Mouse (Mus musculus): ENCODE results near the gene Lst1. TPM values are rescaled to one million over a fixed set of nuclear protein-coding genes. Genes with fewer than 3 reads are reported as not detected.
A peak's percentile ranks its signal among the peaks of the same experiment; 100 is the strongest.

The Lst1 gene
- polyA plus RNA-seq, 1 experiment, result 2.5 TPM

DNA sequence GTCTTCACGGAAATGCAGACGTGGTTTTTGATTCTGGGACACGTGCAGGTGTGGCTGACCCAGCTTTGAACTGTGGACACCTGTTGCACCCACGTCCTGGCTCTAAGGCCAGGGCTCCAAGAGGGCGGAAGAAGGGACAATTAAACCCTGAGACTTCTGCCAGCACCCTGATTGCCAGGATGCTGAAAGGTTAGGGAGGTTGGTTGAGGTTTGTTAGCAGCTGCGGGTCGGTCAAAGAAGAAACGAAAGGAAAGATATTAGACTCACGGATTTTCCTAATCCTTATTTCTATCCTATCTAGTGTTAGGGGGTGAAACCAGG lies 8.0 kb upstream of the Lst1 start:
- H3K27me3 ChIP-seq (ENCODE audit: control insufficient read depth, insufficient read depth, low read length, poor library complexity, severe bottlenecking), result no peaks in the 10 kb centered on the region
- TF ChIP-seq CTCF (IDR thresholded peaks at IDR 0.05; ENCODE audit: low read depth, low read length) (no peak), EP300 (IDR thresholded peaks at IDR 0.05; ENCODE audit: insufficient read depth, low read depth, low read length) (no peak), POLR2A (IDR thresholded peaks at IDR 0.05; ENCODE audit: insufficient read depth, low read length) (no peak)
- no peaks in the 10 kb centered on the region for H3K4me1 ChIP-seq (ENCODE audit: control insufficient read depth, insufficient read depth, low read length)
- H3K4me3 ChIP-seq (ENCODE audit: low read depth, low read length), result peak overlapping the region; percentile 70; the same call in 1 of the 2 replicates
- H3K9ac ChIP-seq (ENCODE audit: low read depth, poor library complexity, severe bottlenecking), result peak overlapping the region; percentile 22; the same call in 1 of the 2 replicates
- H3K27ac ChIP-seq (ENCODE audit: insufficient read depth, low read length), result no peak overlapping the region
- H3K36me3 ChIP-seq (ENCODE audit: control insufficient read depth, insufficient read depth, low read length, poor library complexity, severe bottlenecking), result no peaks in the 10 kb centered on the region
- H3K9me3 ChIP-seq (replicated peaks; ENCODE audit: control insufficient read depth, insufficient read depth, low read length, poor library complexity, severe bottlenecking), result no peaks in the 10 kb centered on the region

DNA sequence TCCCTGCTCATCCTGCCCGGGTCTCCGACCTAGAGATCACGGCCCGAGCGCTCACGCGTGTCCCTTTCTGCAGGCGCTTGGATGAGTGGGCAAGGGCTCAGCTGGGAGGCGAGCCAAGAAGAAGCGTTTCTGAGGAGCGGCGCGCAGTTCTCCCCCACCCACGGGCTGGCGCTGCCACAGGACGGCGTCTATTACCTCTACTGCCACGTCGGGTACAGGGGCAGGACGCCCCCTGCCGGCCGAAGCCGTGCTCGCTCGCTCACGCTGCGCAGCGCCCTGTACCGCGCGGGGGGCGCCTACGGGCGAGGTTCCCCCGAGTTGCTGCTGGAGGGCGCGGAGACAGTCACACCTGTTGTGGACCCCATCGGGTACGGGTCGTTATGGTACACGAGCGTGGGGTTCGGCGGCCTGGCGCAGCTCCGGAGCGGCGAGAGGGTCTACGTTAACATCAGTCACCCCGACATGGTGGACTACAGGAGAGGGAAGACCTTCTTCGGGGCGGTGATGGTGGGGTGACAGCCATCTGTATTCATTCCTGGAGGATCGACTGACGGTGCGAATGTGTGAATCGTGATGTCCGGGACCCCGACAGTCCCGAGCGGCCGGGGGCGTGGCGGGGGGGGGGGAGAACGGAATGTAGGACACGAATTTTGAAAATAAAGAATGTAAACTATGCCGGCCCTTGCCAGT lies 7.5 kb upstream of the Lst1 start:
- H3K9me3 ChIP-seq (replicated peaks; ENCODE audit: control insufficient read depth, insufficient read depth, low read length, poor library complexity, severe bottlenecking), result no peaks in the 10 kb centered on the region
- peak overlapping the region; percentile 22; the same call in 1 of the 2 replicates for H3K9ac ChIP-seq (ENCODE audit: low read depth, poor library complexity, severe bottlenecking)
- no peaks in the 10 kb centered on the region for H3K27me3 ChIP-seq (ENCODE audit: control insufficient read depth, insufficient read depth, low read length, poor library complexity, severe bottlenecking)
- H3K36me3 ChIP-seq (ENCODE audit: control insufficient read depth, insufficient read depth, low read length, poor library complexity, severe bottlenecking), result no peaks in the 10 kb centered on the region
- no peaks in the 10 kb centered on the region for H3K4me1 ChIP-seq (ENCODE audit: control insufficient read depth, insufficient read depth, low read length)
- H3K27ac ChIP-seq (ENCODE audit: insufficient read depth, low read length), result no peak overlapping the region
- H3K4me3 ChIP-seq (ENCODE audit: low read depth, low read length), result peak overlapping the region; percentile 70
- peak; percentile 90 for TF ChIP-seq CTCF (IDR thresholded peaks at IDR 0.05; ENCODE audit: low read depth, low read length)
- no peak for TF ChIP-seq EP300 (IDR thresholded peaks at IDR 0.05; ENCODE audit: insufficient read depth, low read depth, low read length)
- TF ChIP-seq POLR2A (IDR thresholded peaks at IDR 0.05; ENCODE audit: insufficient read depth, low read length), result no peak

DNA sequence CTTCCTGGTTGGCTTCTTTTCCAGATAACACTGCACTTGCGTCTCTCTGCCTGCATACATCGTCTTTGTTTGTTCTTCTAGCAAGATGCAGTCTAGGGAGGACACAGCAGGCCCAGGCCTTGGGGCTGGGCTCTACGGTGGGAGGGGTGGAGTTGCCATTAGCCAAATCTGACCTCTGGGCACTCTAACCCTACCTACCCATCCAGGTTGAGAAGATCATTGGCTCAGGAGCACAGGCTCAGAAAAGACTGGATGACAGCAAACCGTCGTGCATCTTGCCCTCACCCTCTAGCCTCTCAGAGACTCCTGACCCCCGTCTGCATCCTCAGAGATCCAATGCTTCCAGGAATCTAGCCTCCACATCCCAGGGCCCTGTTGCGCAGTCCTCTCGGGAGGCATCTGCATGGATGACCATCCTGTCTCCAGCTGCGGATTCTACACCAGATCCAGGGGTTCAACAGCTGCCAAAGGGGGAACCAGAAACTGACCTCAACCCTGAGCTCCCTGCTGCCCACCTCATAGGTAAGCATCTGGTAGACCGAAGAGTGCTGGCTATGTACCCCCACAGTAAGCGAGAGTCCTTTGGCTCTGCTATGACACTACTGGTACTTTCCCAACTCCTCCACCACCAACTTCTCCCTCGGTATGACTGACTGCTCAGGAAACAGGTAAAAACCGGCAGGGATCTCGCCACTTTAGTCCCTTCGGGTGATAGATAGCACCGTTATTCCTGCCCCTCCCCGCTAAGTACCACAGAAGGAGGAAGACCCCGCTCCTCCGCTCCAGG lies 6.8 kb upstream of the Lst1 start:
- Histone ChIP-seq H3K27ac (ENCODE audit: insufficient read depth, low read length) (no peak overlapping the region), H3K9ac (ENCODE audit: low read depth, poor library complexity, severe bottlenecking) (no peak overlapping the region), H3K36me3 (ENCODE audit: control insufficient read depth, insufficient read depth, low read length, poor library complexity, severe bottlenecking) (no peaks in the 10 kb centered on the region), H3K4me3 (ENCODE audit: low read depth, low read length) (peak overlapping the region; percentile 49), H3K27me3 (ENCODE audit: control insufficient read depth, insufficient read depth, low read length, poor library complexity, severe bottlenecking) (no peaks in the 10 kb centered on the region), H3K9me3 (replicated peaks; ENCODE audit: control insufficient read depth, insufficient read depth, low read length, poor library complexity, severe bottlenecking) (no peaks in the 10 kb centered on the region), H3K4me1 (ENCODE audit: control insufficient read depth, insufficient read depth, low read length) (no peaks in the 10 kb centered on the region)
- TF ChIP-seq EP300 (IDR thresholded peaks at IDR 0.05; ENCODE audit: insufficient read depth, low read depth, low read length) (no peak), CTCF (IDR thresholded peaks at IDR 0.05; ENCODE audit: low read depth, low read length) (no peak), POLR2A (IDR thresholded peaks at IDR 0.05; ENCODE audit: insufficient read depth, low read length) (no peak)

DNA sequence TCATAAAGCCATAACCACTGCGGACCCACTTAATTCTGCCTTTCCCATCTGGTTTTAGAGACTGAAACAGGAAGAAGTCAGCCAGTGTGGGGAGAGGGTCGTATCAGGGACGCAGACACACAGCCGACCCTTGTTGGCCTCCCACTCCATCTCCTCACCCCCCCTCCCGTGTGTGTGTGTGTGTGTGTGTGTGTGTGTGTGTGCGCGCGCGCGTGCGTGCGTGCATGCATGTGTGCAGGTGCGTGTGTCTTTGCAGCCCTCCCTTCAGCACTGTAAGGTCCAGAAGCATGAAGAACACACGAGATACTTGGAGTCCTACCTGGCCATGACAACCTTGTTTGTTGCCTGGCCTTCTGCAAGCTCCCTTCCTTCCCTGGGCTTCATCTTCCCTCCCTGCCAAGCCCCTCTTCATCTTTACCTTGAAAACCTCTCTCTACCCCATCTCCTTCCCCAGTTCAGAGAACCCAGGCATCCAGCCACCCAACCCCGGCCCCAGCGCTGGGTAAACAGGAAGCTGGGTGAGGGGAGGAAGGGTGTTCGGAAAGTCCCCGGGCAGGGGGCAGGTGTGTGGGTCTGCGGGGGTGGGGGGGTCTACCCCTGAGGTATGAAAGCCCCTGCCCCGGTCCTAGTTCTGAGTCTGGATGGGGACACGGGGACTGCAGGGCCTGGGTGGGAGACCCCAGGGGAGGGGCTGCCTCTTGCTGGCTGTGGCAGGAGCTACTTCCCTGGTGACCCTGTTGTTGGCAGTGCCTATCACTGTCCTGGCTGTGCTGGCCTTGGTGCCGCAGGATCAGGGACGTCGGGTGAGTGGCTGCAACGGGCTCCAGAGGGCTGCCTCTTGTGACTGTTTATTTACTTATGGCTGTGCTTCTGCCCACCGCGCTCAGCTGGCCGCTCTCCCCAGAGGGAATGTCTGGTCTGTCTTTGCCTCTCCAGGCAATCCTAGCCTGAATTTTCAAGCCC lies 5.9 kb upstream of the Lst1 start, which contains the start of gene Ltb:
Gene Ltb (plus strand): TSS at position 559 of the 963 bp plus-strand sequence.
- Histone ChIP-seq H3K4me1 (ENCODE audit: control insufficient read depth, insufficient read depth, low read length) (no peaks in the 10 kb centered on the region), H3K9me3 (replicated peaks; ENCODE audit: control insufficient read depth, insufficient read depth, low read length, poor library complexity, severe bottlenecking) (no peaks in the 10 kb centered on the region), H3K27me3 (ENCODE audit: control insufficient read depth, insufficient read depth, low read length, poor library complexity, severe bottlenecking) (no peaks in the 10 kb centered on the region), H3K4me3 (ENCODE audit: low read depth, low read length) (peak within 1 kb of the TSS; percentile 49; the same call in 1 of the 2 replicates), H3K9ac (ENCODE audit: low read depth, poor library complexity, severe bottlenecking) (no peak within 1 kb of the TSS), H3K36me3 (ENCODE audit: control insufficient read depth, insufficient read depth, low read length, poor library complexity, severe bottlenecking) (no peaks in the 10 kb centered on the region), H3K27ac (ENCODE audit: insufficient read depth, low read length) (no peak within 1 kb of the TSS)
- TF ChIP-seq POLR2A (IDR thresholded peaks at IDR 0.05; ENCODE audit: insufficient read depth, low read length), result no peak
- no peak for TF ChIP-seq CTCF (IDR thresholded peaks at IDR 0.05; ENCODE audit: low read depth, low read length)
- TF ChIP-seq EP300 (IDR thresholded peaks at IDR 0.05; ENCODE audit: insufficient read depth, low read depth, low read length), result no peak

DNA sequence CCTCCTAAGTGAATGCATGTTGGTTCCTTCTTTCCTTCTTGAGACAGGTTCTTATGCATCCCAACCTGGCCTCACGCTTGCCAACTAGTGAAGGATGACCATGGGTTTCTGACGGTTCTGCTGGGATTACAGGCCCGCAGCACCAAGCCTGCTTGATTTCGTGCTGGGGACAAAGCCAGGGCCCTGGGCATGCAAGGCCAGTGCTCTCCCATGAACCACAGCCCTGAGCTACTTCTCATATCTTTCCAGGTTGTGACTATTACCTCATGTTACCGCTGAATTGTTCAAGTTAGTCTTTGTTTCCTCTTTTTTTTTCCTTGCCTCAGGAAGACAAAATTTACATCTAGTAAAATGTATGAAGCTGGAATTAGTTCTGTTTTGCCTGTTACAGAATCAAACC lies 4.7 kb upstream of the Lst1 start:
- no peak for TF ChIP-seq EP300 (IDR thresholded peaks at IDR 0.05; ENCODE audit: insufficient read depth, low read depth, low read length)
- no peak for TF ChIP-seq POLR2A (IDR thresholded peaks at IDR 0.05; ENCODE audit: insufficient read depth, low read length)
- TF ChIP-seq CTCF (IDR thresholded peaks at IDR 0.05; ENCODE audit: low read depth, low read length), result no peak
- H3K4me3 ChIP-seq (ENCODE audit: low read depth, low read length), result no peak overlapping the region
- no peaks in the 10 kb centered on the region for H3K36me3 ChIP-seq (ENCODE audit: control insufficient read depth, insufficient read depth, low read length, poor library complexity, severe bottlenecking)
- no peaks in the 10 kb centered on the region for H3K9me3 ChIP-seq (replicated peaks; ENCODE audit: control insufficient read depth, insufficient read depth, low read length, poor library complexity, severe bottlenecking)
- no peak overlapping the region for H3K9ac ChIP-seq (ENCODE audit: low read depth, poor library complexity, severe bottlenecking)
- no peak overlapping the region for H3K27ac ChIP-seq (ENCODE audit: insufficient read depth, low read length)
- no peaks in the 10 kb centered on the region for H3K4me1 ChIP-seq (ENCODE audit: control insufficient read depth, insufficient read depth, low read length)
- no peaks in the 10 kb centered on the region for H3K27me3 ChIP-seq (ENCODE audit: control insufficient read depth, insufficient read depth, low read length, poor library complexity, severe bottlenecking)
